Mouse (Mus musculus) C2C12 (cell line): ENCODE results near the gene Hnrnpa2b1. TPM values are rescaled to one million over a fixed set of nuclear protein-coding genes. Genes with fewer than 3 reads are reported as not detected.

Experiments
- H3K27me3 ChIP-seq: one replicate; pipeline ENCODE4 v1.6.1; 2011; ENCODE audit not compliant: control insufficient read depth, insufficient read depth, insufficient read length
- H3K36me3 ChIP-seq: one replicate; pipeline ENCODE4 v1.6.1; 2011; ENCODE audit not compliant: control insufficient read depth, insufficient read depth
- H3K4me3 ChIP-seq: one replicate; pipeline ENCODE4 v1.5.1; 2011; ENCODE audit warnings: mild to moderate bottlenecking, control low read depth; ENCODE audit not compliant: poor library complexity, insufficient read depth, severe bottlenecking
- H3K79me2 ChIP-seq: one replicate; pipeline ENCODE4 v1.6.1; 2011; ENCODE audit not compliant: control insufficient read depth, insufficient read depth
- H3K79me3 ChIP-seq: one replicate; pipeline ENCODE4 v1.6.1; 2011; ENCODE audit warnings: low read depth, control low read depth
- H3ac ChIP-seq: one replicate; pipeline ENCODE3; 2011; ENCODE audit warnings: low read depth; ENCODE audit not compliant: control insufficient read depth, insufficient read length
- CEBPB ChIP-seq: IDR thresholded peaks from one replicate; pipeline ENCODE4 v1.6.1; 2011; ENCODE audit warnings: low read depth, mild to moderate bottlenecking, control low read depth, moderate library complexity
- CTCF ChIP-seq: IDR thresholded peaks from one replicate; pipeline ENCODE4 v1.5.1; 2011; ENCODE audit not compliant: control insufficient read depth, insufficient read depth, insufficient read length
- FOSL1 ChIP-seq: IDR thresholded peaks from one replicate; pipeline ENCODE4 v1.8.0; 2011; ENCODE audit warnings: mild to moderate bottlenecking, low read length; ENCODE audit not compliant: poor library complexity, insufficient read depth, severe bottlenecking
- MAX ChIP-seq: IDR thresholded peaks from one replicate; pipeline ENCODE4 v1.6.1; 2011; ENCODE audit warnings: mild to moderate bottlenecking, control low read depth
- MYOD1 ChIP-seq: IDR thresholded peaks from one replicate; pipeline ENCODE4 v1.6.1; 2011; ENCODE audit warnings: low read depth; ENCODE audit not compliant: control insufficient read depth, insufficient read length
- MYOG ChIP-seq: IDR thresholded peaks from one replicate; pipeline ENCODE4 v1.6.1; 2011; ENCODE audit not compliant: control insufficient read depth, insufficient read length; ENCODE audit errors: extremely low read depth
- USF1 ChIP-seq: IDR thresholded peaks from one replicate; pipeline ENCODE4 v1.6.1; 2011; ENCODE audit warnings: low read depth, mild to moderate bottlenecking, control low read depth, moderate library complexity
- polyA plus RNA-seq: library from polyadenylated mRNA; unstranded; fragments of >200 nt; fragmentation: generic; extraction: Trizol; gene quantifications from one replicate; pipeline ENCODE4 v1.2.1, GENCODE M21; 2012; ENCODE audit warnings: missing spikeins

The Hnrnpa2b1 gene
- polyA plus RNA-seq, 1 experiment = 459 TPM

GRCm38 (mm10) chr6:51479136-51479731 lies 9.5 kb upstream of the Hnrnpa2b1 start:
- Histone ChIP-seq H3K79me3 (peaks cover 44% of the 10 kb centered on the region), H3K36me3 (peaks cover 89% of the 10 kb centered on the region), H3K27me3 (no peaks in the 10 kb centered on the region), H3ac (no peak overlapping the region), H3K79me2 (peaks cover 76% of the 10 kb centered on the region), H3K4me3 (no peak overlapping the region)
- TF ChIP-seq USF1 (no peak), MYOG (no peak), MAX (no peak), CEBPB (no peak), CTCF (no peak), FOSL1 (no peak), MYOD1 (no peak)

- Histone ChIP-seq H3K36me3 (peaks cover 69% of the 10 kb centered on the region), H3K27me3 (no peaks in the 10 kb centered on the region), H3K79me3 (peaks cover 85% of the 10 kb centered on the region), H3ac (peak overlapping the region; percentile 4), H3K79me2 (peaks cover 93% of the 10 kb centered on the region), H3K4me3 (peak overlapping the region; percentile 97)
- no peak for TF ChIP-seq MYOD1
- no peak for TF ChIP-seq FOSL1
- no peak for TF ChIP-seq MYOG
- no peak for TF ChIP-seq CEBPB
- no peak for TF ChIP-seq CTCF
- TF ChIP-seq USF1 = no peak
- TF ChIP-seq MAX = no peak
Observed at GRCm38 (mm10) chr6:51472213-51472612, 2.5 kb upstream of the Hnrnpa2b1 start.

- Histone ChIP-seq H3K36me3 (peaks cover 69% of the 10 kb centered on the region), H3K79me3 (peaks cover 85% of the 10 kb centered on the region), H3K4me3 (peak overlapping the region; percentile 97), H3ac (peak overlapping the region; percentile 47), H3K79me2 (peaks cover 93% of the 10 kb centered on the region), H3K27me3 (no peaks in the 10 kb centered on the region)
- TF ChIP-seq MAX (no peak), FOSL1 (no peak), USF1 (no peak), MYOD1 (no peak), CTCF (no peak)
Observed at GRCm38 (mm10) chr6:51471782-51472181, 2.1 kb upstream of the Hnrnpa2b1 start.

GRCm38 (mm10) chr6:51471179-51471505 lies 1.4 kb upstream of the Hnrnpa2b1 start:
- Histone ChIP-seq H3ac (peak overlapping the region; percentile 97), H3K4me3 (peak overlapping the region; percentile 97), H3K36me3 (peaks cover 69% of the 10 kb centered on the region), H3K79me3 (peaks cover 85% of the 10 kb centered on the region), H3K27me3 (no peaks in the 10 kb centered on the region), H3K79me2 (peaks cover 93% of the 10 kb centered on the region)
- TF ChIP-seq FOSL1 (no peak), MAX (peak; percentile 12)

GRCm38 (mm10) chr6:51470311-51471178 lies 851 bp upstream of the Hnrnpa2b1 start, which contains the start of gene Cbx3:
TSS of gene Cbx3 (plus strand) at chr6:51470360.
- Histone ChIP-seq H3K27me3 (no peaks in the 10 kb centered on the region), H3K4me3 (peak within 1 kb of the TSS; percentile 97), H3K79me2 (peaks cover 93% of the 10 kb centered on the region), H3K79me3 (peaks cover 85% of the 10 kb centered on the region), H3K36me3 (peaks cover 69% of the 10 kb centered on the region), H3ac (peak within 1 kb of the TSS; percentile 97)
- TF ChIP-seq MAX = no peak

- TF ChIP-seq CEBPB = no peak
- no peak for TF ChIP-seq MYOG
- TF ChIP-seq MYOD1 = no peak
- TF ChIP-seq MAX = no peak
- TF ChIP-seq FOSL1 = no peak
- TF ChIP-seq CTCF = no peak
- TF ChIP-seq USF1 = no peak
- Histone ChIP-seq H3K4me3 (peak overlapping the region; percentile 97), H3K79me2 (peaks cover 93% of the 10 kb centered on the region), H3ac (peak overlapping the region; percentile 87), H3K79me3 (peaks cover 85% of the 10 kb centered on the region), H3K27me3 (no peaks in the 10 kb centered on the region), H3K36me3 (peaks cover 69% of the 10 kb centered on the region)
Observed at GRCm38 (mm10) chr6:51468891-51469561, 668 bp downstream of the Hnrnpa2b1 start.
